Mouse (Mus musculus): Measurements from ENCODE around the gene Fignl1. TPM values are rescaled to one million over a fixed set of nuclear protein-coding genes. Genes with fewer than 3 reads are reported as not detected.

Fignl1 gene
- polyA plus RNA-seq, 1 experiment: 10.6 TPM

GRCm38 (mm10) chr11:11788521-11788974, 20.2 kb downstream of the Fignl1 start:
- peak; percentile 45 for TF ChIP-seq CTCF (IDR thresholded peaks at IDR 0.05; ENCODE audit: low read depth, low read length)
- no peak for TF ChIP-seq POLR2A (IDR thresholded peaks at IDR 0.05; ENCODE audit: borderline replicate concordance, low read depth, low read length)
- peaks cover 19% of the 10 kb centered on the region for H3K4me1 ChIP-seq (ENCODE audit: control insufficient read depth, insufficient read depth, low read length)
- H3K4me3 ChIP-seq (ENCODE audit: insufficient read depth, low read length): no peak overlapping the region
- no peak overlapping the region for H3K27ac ChIP-seq (ENCODE audit: insufficient read depth, low read depth, low read length)

- Histone ChIP-seq H3K4me3 (ENCODE audit: insufficient read depth, low read length) (no peak overlapping the region), H3K27ac (ENCODE audit: insufficient read depth, low read depth, low read length) (peak overlapping the region; percentile 70), H3K4me1 (ENCODE audit: control insufficient read depth, insufficient read depth, low read length) (peaks cover 30% of the 10 kb centered on the region)
- TF ChIP-seq CTCF (IDR thresholded peaks at IDR 0.05; ENCODE audit: low read depth, low read length) (no peak), POLR2A (IDR thresholded peaks at IDR 0.05; ENCODE audit: borderline replicate concordance, low read depth, low read length) (no peak)
Measured at GRCm38 (mm10) chr11:11785457-11785856, 23.3 kb downstream of the Fignl1 start.

- Histone ChIP-seq H3K4me3 (ENCODE audit: insufficient read depth, low read length) (no peak overlapping the region), H3K4me1 (ENCODE audit: control insufficient read depth, insufficient read depth, low read length) (peaks cover 32% of the 10 kb centered on the region), H3K27ac (ENCODE audit: insufficient read depth, low read depth, low read length) (no peak overlapping the region)
- no peak for TF ChIP-seq CTCF (IDR thresholded peaks at IDR 0.05; ENCODE audit: low read depth, low read length)
- TF ChIP-seq POLR2A (IDR thresholded peaks at IDR 0.05; ENCODE audit: borderline replicate concordance, low read depth, low read length): no peak
Measured at GRCm38 (mm10) chr11:11781728-11782127, 27.0 kb downstream of the Fignl1 start.

GRCm38 (mm10) chr11:11778345-11778744, 30.4 kb downstream of the Fignl1 start:
- TF ChIP-seq POLR2A (IDR thresholded peaks at IDR 0.05; ENCODE audit: borderline replicate concordance, low read depth, low read length): no peak
- TF ChIP-seq CTCF (IDR thresholded peaks at IDR 0.05; ENCODE audit: low read depth, low read length): no peak
- H3K4me1 ChIP-seq (ENCODE audit: control insufficient read depth, insufficient read depth, low read length): peaks cover 37% of the 10 kb centered on the region

GRCm38 (mm10) chr11:11777796-11778195, 31.0 kb downstream of the Fignl1 start:
- H3K27ac ChIP-seq (ENCODE audit: insufficient read depth, low read depth, low read length): no peak overlapping the region
- no peak for TF ChIP-seq POLR2A (IDR thresholded peaks at IDR 0.05; ENCODE audit: borderline replicate concordance, low read depth, low read length)
- no peak for TF ChIP-seq CTCF (IDR thresholded peaks at IDR 0.05; ENCODE audit: low read depth, low read length)
- peaks cover 40% of the 10 kb centered on the region for H3K4me1 ChIP-seq (ENCODE audit: control insufficient read depth, insufficient read depth, low read length)
- H3K4me3 ChIP-seq (ENCODE audit: insufficient read depth, low read length): no peak overlapping the region

More at GRCm38 (mm10) chr11:11778345-11778744, 30.4 kb downstream of the Fignl1 start:
- Histone ChIP-seq H3K4me3 (ENCODE audit: insufficient read depth, low read length) (no peak overlapping the region), H3K27ac (ENCODE audit: insufficient read depth, low read depth, low read length) (no peak overlapping the region)

- Histone ChIP-seq H3K27ac (ENCODE audit: insufficient read depth, low read depth, low read length) (no peak overlapping the region), H3K4me1 (ENCODE audit: control insufficient read depth, insufficient read depth, low read length) (peaks cover 40% of the 10 kb centered on the region), H3K4me3 (ENCODE audit: insufficient read depth, low read length) (no peak overlapping the region)
- no peak for TF ChIP-seq CTCF (IDR thresholded peaks at IDR 0.05; ENCODE audit: low read depth, low read length)
- TF ChIP-seq POLR2A (IDR thresholded peaks at IDR 0.05; ENCODE audit: borderline replicate concordance, low read depth, low read length): no peak
Measured at GRCm38 (mm10) chr11:11777246-11777645, 31.5 kb downstream of the Fignl1 start.

GRCm38 (mm10) chr11:11776822-11777174, 32.0 kb downstream of the Fignl1 start:
- Histone ChIP-seq H3K4me3 (ENCODE audit: insufficient read depth, low read length) (no peak overlapping the region), H3K4me1 (ENCODE audit: control insufficient read depth, insufficient read depth, low read length) (peaks cover 35% of the 10 kb centered on the region), H3K27ac (ENCODE audit: insufficient read depth, low read depth, low read length) (no peak overlapping the region)
- TF ChIP-seq POLR2A (IDR thresholded peaks at IDR 0.05; ENCODE audit: borderline replicate concordance, low read depth, low read length) (no peak), CTCF (IDR thresholded peaks at IDR 0.05; ENCODE audit: low read depth, low read length) (no peak)

GRCm38 (mm10) chr11:11776071-11776821, 32.5 kb downstream of the Fignl1 start:
- Histone ChIP-seq H3K27ac (ENCODE audit: insufficient read depth, low read depth, low read length) (no peak overlapping the region), H3K4me3 (ENCODE audit: insufficient read depth, low read length) (no peak overlapping the region), H3K4me1 (ENCODE audit: control insufficient read depth, insufficient read depth, low read length) (peaks cover 32% of the 10 kb centered on the region)
- TF ChIP-seq CTCF (IDR thresholded peaks at IDR 0.05; ENCODE audit: low read depth, low read length) (no peak), POLR2A (IDR thresholded peaks at IDR 0.05; ENCODE audit: borderline replicate concordance, low read depth, low read length) (no peak)

- no peak overlapping the region for H3K4me3 ChIP-seq (ENCODE audit: insufficient read depth, low read length)
- TF ChIP-seq POLR2A (IDR thresholded peaks at IDR 0.05; ENCODE audit: borderline replicate concordance, low read depth, low read length) (no peak), CTCF (IDR thresholded peaks at IDR 0.05; ENCODE audit: low read depth, low read length) (no peak)
- H3K27ac ChIP-seq (ENCODE audit: insufficient read depth, low read depth, low read length): no peak overlapping the region
- peaks cover 34% of the 10 kb centered on the region for H3K4me1 ChIP-seq (ENCODE audit: control insufficient read depth, insufficient read depth, low read length)
Measured at GRCm38 (mm10) chr11:11774893-11775292, 33.9 kb downstream of the Fignl1 start.

- H3K4me3 ChIP-seq (ENCODE audit: insufficient read depth, low read length): no peak overlapping the region
- TF ChIP-seq POLR2A (IDR thresholded peaks at IDR 0.05; ENCODE audit: borderline replicate concordance, low read depth, low read length): no peak
- no peak for TF ChIP-seq CTCF (IDR thresholded peaks at IDR 0.05; ENCODE audit: low read depth, low read length)
- peaks cover 34% of the 10 kb centered on the region for H3K4me1 ChIP-seq (ENCODE audit: control insufficient read depth, insufficient read depth, low read length)
- H3K27ac ChIP-seq (ENCODE audit: insufficient read depth, low read depth, low read length): no peak overlapping the region
Measured at GRCm38 (mm10) chr11:11774384-11774783, 34.4 kb downstream of the Fignl1 start.

All from bone marrow macrophage, adult 2 months (primary cell).